Mouse (Mus musculus): ENCODE data around the gene Bcl7c.

DNA sequence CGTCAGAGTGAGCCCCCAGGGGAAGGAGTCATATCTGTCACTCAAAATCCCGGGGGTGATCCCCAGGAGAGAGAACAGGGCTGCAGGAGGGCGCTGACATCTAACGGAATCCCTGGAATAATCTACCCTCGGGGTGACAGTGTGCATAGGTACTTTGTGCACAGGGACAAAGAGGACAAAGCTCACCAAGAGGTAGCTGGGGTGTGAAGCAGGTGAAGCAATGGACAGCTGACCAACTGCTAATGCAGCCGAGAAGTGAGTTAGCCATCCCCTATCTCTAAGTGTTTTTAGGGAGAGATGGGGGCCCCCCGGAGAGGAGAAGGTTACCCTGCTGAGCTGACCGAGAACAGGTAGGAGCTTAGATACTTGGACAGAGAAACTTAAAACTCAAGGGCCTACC lies 94.6 kb downstream of the Bcl7c start:
- TF ChIP-seq POLR2A (IDR thresholded peaks at IDR 0.05; ENCODE audit: insufficient read length, low read depth) (no peak), TCF12 (IDR thresholded peaks at IDR 0.05; ENCODE audit: insufficient read depth, poor library complexity, severe bottlenecking) (no peak), SRF (IDR thresholded peaks at IDR 0.05; ENCODE audit: control insufficient read depth, insufficient read length, low read depth) (no peak), MAX (IDR thresholded peaks at IDR 0.05; ENCODE audit: low read depth) (no peak)

All from myocyte (in vitro differentiated cells).